Mouse (Mus musculus) lung, postnatal 0 days (tissue): ENCODE measurements around the gene Tenm3.

Experiments
- CTCF ChIP-seq: IDR thresholded peaks from 2 replicates; pipeline ENCODE4 v1.5.1; 2016; ENCODE audit warnings: antibody characterized with exemption, mild to moderate bottlenecking
- EP300 ChIP-seq: IDR thresholded peaks from 2 replicates; pipeline ENCODE4 v1.6.1; 2016; ENCODE audit warnings: antibody characterized with exemption, mild to moderate bottlenecking, control low read depth

DNA sequence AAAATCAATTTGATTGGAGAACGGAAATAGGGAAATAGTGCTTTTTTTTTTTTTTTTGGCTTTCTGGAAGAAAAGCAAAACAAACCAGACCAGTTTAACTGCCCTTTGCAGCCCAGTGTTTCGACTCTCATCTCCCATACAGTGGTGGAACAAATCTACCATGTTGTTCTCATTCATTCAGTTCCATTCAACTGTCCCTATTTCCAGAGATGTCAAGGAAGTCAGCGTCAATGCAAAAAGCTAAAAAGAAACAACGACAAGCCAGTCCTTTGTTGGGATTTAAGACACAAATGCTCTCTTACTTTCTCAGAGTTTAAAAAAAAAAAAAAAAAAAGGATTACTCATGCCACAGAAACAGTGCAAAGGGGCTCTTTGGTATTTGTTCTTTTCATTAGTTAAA is 502.1 kb downstream of the Tenm3 start:
- TF ChIP-seq CTCF: no peak
- no peak for TF ChIP-seq EP300
